Mouse (Mus musculus) common myeloid progenitor, adult 5-6 weeks (primary cell): ENCODE measurements around the gene Pbx1. TPM values are rescaled to one million over a fixed set of nuclear protein-coding genes. Genes with fewer than 3 reads are reported as not detected.

ENCODE experiments used
- ATAC-seq: replicated peaks from 2 replicates; pipeline ENCODE4 v1.8.0; 2016; ENCODE audit warnings: low read depth, mild to moderate bottlenecking, moderate TSS enrichment, inconsistent platforms; ENCODE audit not compliant: poor library complexity, severe bottlenecking
- total RNA-seq: library from RNA; stranded (forward); fragments of 200-1000, 187-1606 nt; gene quantifications from 2 replicates; pipeline ENCODE4 v1.2.3, GENCODE M21; 2017

Gene Pbx1
- total RNA-seq, 1 experiment from 2014 or later: 45.1 TPM

- ATAC-seq: no peak
These were observed 41.3 kb downstream of the Pbx1 start for GRCm38 (mm10) chr1:168390748-168391147.

DNA sequence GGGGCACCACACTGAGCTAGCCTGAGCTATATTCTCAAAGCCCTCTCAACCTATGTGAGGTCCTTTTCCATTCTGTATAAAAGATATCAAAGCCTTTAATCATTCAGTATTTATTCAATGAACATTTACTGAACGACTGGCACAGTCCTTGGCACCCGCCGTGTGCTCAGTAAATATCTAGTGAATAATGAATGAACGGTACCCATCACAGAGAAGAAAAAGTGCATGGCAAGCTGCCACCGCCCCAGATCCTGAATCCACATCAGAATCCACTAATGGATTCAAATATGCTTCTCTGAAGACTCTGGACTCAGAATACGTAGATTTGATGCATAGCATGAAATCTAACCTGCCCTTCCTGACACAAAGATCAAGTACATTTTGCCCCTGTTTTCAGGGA is 45.9 kb downstream of the Pbx1 start:
- ATAC-seq: no peak

DNA sequence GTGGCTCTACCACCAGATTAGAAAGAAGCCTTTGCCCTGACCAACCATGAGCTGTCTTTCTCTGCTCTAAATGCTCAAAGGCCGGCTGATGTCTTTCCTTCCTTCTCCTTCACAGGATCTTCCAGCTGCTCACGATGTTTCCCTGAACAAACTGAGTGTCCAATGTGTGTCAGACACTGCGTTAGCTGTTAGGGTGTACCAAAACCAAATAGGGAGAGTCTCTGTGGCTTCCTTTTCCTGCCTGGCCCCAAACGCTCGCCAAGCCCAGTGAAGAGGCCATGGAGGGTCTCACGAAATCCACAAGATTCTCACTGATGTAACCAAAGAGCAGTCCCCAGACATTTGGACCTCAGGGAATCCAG is 47.5 kb downstream of the Pbx1 start:
- ATAC-seq: peak; percentile 51

DNA sequence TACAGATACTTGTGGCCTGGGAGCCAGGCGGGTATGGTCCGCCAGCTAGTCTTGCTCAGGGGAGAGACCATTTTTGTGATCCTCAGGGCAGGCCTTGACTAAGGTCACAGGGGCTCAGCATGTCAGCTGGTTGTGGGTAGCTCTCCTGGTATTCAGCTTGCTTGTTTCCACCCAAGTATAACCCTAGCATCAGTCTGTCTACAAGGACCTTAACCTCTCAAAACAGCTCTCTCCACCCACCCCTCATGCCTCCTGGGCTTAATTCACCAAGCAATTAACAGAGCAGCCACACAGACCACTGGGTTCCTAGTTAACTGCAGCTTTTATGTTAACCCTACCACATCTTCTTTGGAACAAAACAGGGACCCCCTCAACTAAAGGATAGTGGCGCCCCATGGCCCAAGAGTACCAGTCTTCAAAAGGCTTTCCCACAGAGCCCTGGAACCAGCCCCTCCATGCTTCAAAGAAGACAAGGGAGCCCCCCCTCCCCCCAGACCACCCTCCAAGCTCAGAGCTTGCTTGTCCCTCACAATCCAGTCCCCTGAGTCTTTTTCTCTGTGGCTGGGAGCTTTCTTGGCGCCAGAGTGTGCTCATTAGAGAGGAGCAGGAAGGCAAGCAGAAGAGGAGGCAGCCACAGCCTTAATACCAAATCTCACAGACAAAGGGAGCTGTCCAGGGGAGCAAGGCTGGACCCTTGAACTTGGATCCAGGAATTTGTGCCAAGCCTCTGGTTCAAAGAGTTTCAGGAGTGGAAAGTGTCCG is 48.1 kb downstream of the Pbx1 start:
- ATAC-seq: no peak

DNA sequence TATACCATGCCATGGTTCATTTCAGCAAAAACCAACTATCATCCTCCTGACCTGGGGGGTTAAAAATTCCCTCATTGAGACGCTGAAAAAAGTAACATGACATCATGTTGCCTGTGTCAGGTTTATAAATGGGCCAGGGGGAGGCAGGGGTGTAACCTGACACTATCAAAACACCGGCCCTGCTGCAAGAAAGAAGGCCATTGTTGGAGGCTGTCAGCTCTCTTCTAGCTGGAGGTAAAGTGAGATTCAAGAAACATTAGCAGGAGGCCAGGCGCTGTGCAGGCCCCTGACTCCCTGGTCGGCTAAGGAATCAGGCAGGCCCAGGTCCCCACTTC is 49.3 kb downstream of the Pbx1 start:
- no peak for ATAC-seq

GRCm38 (mm10) chr1:168382106-168382822 is 49.8 kb downstream of the Pbx1 start:
- no peak for ATAC-seq

- no peak for ATAC-seq
These were observed 50.6 kb downstream of the Pbx1 start for GRCm38 (mm10) chr1:168381451-168381850.

- ATAC-seq: no peak
These were observed 51.8 kb downstream of the Pbx1 start for GRCm38 (mm10) chr1:168380241-168380770.

- no peak for ATAC-seq
These were observed 54.4 kb downstream of the Pbx1 start for GRCm38 (mm10) chr1:168377650-168378049.

DNA sequence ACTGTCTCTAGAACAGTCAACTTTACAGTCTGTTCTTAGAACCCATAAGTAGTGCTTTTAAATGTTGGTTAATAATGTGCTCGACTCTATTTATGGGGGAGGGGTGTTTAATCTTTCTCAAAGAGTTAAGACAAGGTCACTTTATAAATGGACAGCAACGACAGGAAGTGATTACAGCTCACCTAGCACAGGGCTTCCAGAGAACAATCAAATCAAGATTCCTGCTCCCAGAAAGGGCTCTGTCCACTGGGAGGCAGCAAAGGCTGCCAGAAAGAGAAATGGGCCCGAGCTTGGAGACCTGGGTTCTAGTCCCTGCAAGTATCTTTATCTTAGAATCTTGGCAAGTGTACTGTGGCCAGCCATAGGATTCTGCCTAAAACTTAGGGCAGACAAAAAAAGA is 55.7 kb downstream of the Pbx1 start:
- ATAC-seq: no peak

DNA sequence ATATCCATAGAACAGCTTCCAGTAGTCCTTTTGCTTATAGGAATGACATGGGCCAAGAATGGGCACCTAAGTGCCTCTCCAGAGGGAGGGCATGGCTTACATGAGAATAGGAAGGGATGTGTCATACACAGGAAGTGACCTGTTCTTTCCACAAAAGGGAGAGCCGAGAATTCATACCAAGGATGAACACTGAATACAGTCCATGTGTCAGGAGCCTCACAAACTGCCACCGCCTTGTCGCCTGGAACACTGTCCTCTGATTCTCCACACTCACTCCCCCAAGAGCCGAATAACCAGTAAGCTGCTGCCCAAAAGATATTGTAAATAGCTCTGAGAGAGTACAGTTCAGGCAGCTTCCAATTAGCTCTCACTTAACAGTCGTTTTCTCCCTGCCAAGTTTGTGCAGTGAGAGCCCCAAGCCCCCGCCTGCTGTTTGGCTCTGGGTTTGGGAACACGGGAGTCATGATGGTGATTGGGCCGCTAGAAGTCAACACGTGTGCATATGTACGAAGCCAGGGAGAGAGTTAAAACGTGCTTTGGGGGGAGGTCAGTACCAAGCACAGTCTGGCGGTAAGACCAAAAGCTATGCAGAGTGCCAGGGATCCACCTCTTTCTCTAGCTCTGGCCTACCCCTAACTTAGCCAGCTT is 57.0 kb downstream of the Pbx1 start:
- ATAC-seq: no peak

DNA sequence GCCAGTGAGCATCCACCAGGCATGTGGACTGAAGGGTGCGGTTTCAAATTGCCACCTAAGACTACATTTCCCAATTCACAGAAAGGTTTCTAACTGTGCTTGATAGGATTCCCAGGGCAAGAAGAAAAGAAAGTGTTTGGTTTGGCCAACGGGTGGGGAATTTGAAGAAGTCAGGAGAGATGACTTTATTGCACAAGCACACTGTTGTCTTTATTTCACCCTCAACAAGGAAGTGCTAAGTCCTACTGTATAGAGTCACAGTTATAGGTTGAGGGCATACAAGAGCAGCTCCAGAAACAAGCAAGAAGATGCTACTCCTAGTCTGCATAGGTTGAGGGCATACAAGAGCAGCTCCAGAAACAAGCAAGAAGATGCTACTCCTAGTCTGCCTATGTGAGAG is 60.0 kb downstream of the Pbx1 start:
- no peak for ATAC-seq

DNA sequence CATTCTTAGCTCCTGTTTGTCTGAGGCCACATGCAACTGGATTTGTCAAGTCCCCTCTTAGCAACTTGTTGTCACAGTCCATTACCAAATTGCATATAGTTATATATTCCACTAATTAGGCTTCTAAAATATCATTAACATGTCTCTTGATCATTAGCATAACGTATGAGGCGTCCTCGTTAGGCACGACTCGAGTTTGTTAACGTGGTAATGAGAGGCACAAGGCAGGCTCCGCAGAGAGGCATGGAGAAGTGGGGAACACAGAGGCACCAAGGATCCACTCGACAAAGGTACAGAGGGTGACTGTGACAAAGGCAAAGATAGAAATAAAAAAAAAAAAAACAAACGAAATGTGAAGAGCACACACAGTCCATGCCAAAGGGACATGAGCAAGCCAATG is 61.1 kb downstream of the Pbx1 start:
- no peak for ATAC-seq

- ATAC-seq: no peak
These were observed 65.8 kb downstream of the Pbx1 start for GRCm38 (mm10) chr1:168366261-168366660.

DNA sequence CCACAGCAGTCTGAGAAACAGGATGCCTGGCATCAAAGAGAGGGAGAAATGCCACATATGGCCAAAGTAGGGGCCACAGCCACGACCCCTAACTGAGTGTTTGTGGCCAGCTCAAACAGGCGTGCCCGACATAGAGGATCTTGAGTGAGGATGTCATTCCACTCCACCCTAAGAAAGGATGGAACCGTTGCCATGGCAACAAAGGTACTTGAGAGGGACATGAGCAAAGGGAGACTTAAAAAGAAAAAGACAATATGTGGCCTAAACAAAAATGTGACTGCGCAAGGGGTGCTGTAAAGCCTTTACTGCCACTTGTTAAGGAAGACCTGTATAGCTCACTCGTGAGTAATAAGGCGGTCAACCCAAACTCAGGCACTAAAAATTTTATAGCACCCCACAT is 67.7 kb downstream of the Pbx1 start:
- ATAC-seq: no peak

- ATAC-seq: no peak
These were observed 69.0 kb downstream of the Pbx1 start for GRCm38 (mm10) chr1:168363053-168363452.

- peak; percentile 71 for ATAC-seq
These were observed 69.6 kb downstream of the Pbx1 start for GRCm38 (mm10) chr1:168362464-168362863.

DNA sequence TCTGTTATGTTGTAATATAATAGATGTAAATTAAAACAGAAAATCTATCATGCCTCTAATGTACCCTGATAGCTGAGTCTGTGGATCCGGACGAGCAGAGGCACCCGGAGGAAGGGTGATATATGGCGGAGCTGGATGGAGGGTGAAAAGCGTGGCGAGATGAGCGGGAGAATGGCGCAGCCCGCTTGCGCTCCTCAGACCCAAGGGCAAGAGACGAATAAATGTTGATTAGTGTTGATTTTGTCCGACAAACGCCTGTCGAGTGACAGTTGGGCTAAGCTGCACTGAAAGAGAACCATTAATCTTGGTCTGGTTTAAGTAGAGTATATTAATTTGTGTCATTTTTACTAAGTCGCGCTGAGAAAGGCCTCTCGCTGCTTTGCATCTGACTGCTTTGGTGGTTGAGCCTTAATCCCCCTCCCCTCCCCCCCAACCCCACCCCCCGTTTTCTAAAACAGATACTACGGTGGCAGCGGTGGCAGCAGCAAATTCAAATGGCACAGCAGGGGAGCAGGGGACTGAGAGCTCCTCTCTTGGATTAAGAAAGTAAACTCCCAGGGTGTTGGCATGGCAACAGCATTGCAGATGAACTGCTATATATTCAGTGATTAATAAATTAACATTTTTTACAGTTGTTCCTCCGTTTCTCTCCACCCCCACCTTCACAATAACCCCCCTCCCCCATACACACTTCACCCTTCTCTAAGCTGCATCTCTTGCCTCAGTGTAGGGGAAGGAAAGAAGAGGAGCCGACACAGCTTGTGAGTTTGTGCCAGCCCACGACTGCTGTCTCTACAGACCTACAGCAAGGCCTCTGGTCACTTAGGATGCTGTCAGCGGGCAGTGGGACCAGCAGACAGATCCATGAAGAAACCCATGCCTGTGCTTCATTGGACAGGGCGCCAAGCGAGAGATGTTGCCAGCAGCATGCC is 74.1 kb downstream of the Pbx1 start:
- ATAC-seq: no peak

- ATAC-seq: 0 out of 2 replicates have a peak, but pooled peaks have one; percentile 16
These were observed 75.1 kb downstream of the Pbx1 start for GRCm38 (mm10) chr1:168356970-168357441.

GRCm38 (mm10) chr1:168355985-168356556 is 76.0 kb downstream of the Pbx1 start:
- ATAC-seq: no peak
